Mouse (Mus musculus) cerebellum, postnatal 36 days (tissue): ENCODE results near the gene Arhgef28.

Source experiments
- DNase-seq, 2 experiments: peaks; one replicate each; pipeline ENCODE4 v3.0.0; 2021 to 2022; ENCODE audit warnings: mixed read lengths in 2 of 2

Arhgef28 gene

DNA sequence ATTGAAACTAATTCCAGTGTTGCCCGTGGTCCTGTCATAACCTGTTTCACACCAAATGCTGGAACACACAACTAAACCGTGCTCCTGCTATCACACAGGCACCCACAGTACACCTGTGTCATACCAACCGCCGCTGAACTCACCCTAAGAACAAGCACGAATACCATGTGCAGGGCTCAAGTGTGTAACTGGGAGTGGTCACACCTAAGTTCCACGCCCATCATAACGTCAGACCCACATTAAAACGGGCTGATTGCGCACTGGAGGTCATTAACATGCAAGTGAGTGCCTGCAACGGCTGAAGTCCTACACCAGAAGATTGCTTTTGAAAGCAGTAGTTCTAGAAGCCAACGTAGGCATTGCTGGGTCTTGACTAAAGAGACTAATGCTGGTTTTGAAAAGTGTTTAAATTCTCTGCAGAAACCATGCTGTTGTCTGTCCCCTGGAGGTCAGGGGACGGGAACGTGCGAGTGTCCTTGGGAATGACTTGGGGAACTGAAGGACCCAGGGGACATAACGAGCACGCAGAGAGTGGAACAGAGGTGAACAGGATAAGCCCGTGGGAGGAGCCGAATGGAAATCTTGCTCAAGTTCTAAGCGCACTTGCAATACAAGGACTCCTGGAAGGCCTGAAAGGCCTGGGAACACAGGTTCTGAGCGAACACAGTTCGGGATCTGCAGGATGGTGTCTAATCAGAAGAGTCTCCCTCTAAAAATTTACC is 22.9 kb downstream of the Arhgef28 start:
- DNase-seq: no peak

DNA sequence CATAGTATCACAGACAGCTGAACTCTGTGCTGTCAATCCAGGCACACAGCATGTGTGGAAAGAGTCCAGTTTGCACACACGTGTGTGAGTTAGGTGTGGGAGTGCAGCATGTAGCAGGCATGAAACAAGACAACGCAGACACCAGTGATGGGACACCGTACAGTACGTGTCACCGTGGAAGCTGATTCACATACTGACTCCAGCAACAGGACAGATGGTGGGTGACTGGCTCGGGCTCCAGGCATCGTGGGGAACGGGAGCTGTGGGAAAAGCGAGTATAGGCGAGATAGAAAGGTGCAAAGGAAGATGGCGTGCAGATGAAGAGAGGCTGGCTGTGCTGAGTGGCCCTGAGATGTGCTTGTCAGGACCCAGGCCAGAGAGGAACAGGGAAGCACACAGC is 23.9 kb downstream of the Arhgef28 start:
- DNase-seq: no peak

- DNase-seq: no peak
Observed at GRCm38 (mm10) chr13:98180636-98181035, 25.6 kb downstream of the Arhgef28 start.

GRCm38 (mm10) chr13:98175323-98176007 is 30.8 kb downstream of the Arhgef28 start:
- DNase-seq: no peak

DNA sequence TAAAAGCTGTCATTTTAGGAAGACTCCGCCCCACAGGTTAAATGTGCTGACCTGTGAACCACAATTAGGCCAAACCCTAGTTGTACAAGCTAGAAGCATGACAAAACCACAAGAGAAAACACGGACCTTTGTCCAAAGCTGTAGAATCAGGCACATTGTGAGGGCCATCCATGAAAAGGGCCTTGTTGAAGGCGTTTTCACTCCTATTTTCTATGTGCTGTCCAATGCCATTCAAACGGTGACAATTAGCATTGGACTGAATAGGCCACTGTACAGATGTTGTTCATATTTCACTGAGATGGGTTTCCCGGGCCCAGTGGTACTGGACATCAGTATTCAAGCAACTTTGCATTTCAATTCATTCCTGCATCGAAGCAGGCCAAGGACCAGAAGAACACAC is 33.2 kb downstream of the Arhgef28 start:
- DNase-seq: no peak

- DNase-seq: no peak
Observed at GRCm38 (mm10) chr13:98172365-98172764, 33.9 kb downstream of the Arhgef28 start.

DNA sequence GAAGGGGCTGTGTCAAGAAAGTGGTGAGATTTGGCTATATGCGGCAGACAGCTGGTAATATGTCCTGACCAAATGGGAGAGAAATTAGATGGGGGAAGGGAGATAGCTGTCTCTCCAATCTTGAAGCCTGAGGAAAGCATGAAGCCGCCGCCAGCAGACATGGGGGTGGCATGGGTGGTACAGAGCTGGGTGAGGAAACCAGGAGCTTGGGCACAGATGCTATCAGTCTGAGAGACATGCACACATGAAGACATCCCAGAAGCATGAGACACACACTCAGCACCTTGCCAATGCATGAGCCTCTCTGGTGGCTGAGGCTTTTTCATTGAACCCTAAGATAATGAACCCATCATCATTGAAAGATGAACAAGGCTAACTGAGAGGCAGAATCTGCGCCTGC is 34.5 kb downstream of the Arhgef28 start:
- DNase-seq: no peak

DNA sequence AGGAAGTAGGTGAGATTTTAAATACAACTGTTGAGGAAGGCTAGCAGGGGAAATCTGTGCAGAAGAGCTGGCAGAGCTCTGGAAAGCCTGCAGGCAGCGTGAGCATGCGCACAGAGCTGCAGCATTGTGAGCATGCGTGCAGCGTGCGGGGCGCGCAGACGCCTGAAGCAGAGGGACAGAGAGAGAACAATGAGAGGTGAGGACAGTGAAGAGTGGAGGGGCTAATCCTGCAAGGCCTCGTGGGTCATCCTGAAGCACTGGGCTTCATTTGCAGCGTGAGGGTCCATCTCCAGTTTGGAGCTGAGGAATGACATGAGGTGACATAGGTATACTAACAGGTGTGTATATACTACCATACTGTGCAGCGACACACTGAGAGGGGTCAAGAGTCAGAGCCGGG is 35.0 kb downstream of the Arhgef28 start:
- peak in 1 of 2 experiments; percentile 7 for DNase-seq

DNA sequence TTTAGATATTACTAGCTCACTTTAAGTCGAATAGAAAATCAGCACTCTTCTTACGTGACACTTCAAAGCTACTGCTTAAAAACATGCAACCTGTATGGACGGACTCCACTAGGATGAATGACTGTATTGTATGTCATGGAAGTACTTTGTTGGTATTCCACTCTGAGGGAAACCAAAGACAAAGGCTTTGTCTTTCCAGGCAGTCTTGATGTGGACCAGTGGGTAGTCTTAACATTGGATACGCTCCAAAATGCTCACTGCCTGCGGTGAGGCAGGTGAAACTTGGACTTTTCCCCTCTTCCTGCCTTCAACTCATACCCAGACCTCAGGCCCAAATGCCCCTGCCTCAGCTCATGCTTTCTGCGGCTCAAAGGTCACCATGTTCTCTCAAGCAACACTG is 41.4 kb downstream of the Arhgef28 start:
- DNase-seq: no peak

- no peak for DNase-seq
Observed at GRCm38 (mm10) chr13:98161496-98161895, 44.7 kb downstream of the Arhgef28 start.

DNA sequence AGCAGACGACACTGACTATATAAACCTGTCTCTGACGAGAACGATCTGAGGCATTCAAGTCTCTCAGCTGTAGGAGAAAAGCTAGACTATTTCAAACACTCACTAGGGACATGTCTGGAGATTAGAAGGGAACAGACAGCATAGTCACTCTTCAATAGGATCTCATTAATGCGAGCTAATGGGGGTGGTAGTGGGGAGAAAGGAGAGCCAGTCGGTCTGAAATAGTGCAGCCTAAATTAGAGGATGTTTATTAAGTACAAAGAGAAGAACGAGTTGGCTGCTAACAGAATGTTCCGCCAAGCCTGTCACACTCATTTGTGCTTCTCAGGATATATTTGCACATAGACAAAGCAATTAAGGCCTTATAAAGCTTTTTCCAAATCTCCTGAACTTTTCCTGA is 49.6 kb downstream of the Arhgef28 start:
- no peak for DNase-seq

DNA sequence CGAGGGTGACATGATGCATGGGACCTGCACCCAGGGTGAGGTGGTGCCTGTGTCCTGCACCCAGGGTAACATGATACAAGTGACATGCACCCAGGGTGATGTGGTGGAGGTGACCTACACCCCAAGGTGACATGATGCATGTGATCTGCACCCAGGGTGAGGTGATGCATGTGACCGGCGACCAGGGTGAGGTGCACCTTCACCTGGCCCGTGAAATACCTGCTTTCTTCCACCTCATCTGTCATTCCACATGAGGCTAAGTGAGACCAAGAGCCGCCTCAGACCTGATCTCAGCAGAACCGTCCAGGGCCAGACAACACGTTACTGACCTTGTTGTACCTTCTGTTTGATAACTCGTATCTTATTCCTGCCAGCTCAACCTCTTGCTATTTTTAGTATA is 53.5 kb downstream of the Arhgef28 start:
- no peak for DNase-seq

GRCm38 (mm10) chr13:98147532-98147931 is 58.7 kb downstream of the Arhgef28 start:
- no peak for DNase-seq

GRCm38 (mm10) chr13:98146573-98147160 is 59.6 kb downstream of the Arhgef28 start:
- DNase-seq: no peak

- DNase-seq: no peak
Observed at GRCm38 (mm10) chr13:98145310-98145709, 60.9 kb downstream of the Arhgef28 start.

DNA sequence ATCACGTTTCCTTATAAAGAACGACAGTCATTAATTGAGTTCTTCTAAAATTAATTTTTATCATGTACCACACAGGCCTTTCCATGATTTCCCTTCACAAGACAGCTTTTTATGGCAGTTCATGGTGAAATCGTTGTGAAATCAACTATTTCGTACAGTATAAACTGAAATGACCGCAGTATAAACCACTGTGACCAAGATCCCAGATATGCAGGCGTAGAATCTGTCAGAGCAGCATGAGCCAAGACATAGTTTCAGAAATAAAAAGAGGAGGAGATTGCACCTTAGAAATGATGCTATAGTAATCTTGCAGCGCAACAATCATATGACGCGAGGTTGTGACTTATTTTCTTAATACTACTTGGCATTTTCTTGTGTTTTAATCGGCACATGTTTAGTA is 63.2 kb downstream of the Arhgef28 start:
- no peak for DNase-seq

- no peak for DNase-seq
Observed at GRCm38 (mm10) chr13:98140626-98141025, 65.6 kb downstream of the Arhgef28 start.

DNA sequence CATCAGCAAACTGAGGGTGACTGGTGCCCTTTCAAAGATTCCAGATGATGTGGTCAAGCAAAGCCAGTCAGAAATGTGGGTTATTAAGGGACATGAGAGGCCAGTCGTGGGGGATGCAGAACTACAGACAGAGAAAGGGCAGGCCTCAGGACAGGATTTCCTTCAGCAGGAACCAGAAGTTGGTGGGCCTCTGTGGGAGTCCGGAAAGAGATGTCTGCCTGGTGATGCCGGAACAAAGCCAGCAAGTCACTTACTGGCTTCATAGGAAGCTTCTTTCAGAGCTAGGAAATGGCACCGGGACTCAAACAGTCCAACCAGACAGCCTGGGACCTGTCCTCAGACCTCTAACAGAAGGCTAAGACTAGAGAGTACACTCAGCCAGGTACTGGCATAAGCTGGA is 67.5 kb downstream of the Arhgef28 start:
- DNase-seq: no peak

- no peak for DNase-seq
Observed at GRCm38 (mm10) chr13:98135890-98136555, 70.2 kb downstream of the Arhgef28 start.

GRCm38 (mm10) chr13:98132951-98133350 is 73.3 kb downstream of the Arhgef28 start:
- no peak for DNase-seq

GRCm38 (mm10) chr13:98132264-98132663 is 74.0 kb downstream of the Arhgef28 start:
- DNase-seq: no peak

- DNase-seq: no peak
Observed at GRCm38 (mm10) chr13:98125666-98126065, 80.6 kb downstream of the Arhgef28 start.

GRCm38 (mm10) chr13:98124113-98124745 is 82.0 kb downstream of the Arhgef28 start:
- no peak for DNase-seq
